Mouse (Mus musculus) neural tube, embryonic 14.5 days (tissue): ENCODE results near the gene Shank3. TPM values are rescaled to one million over a fixed set of nuclear protein-coding genes. Genes with fewer than 3 reads are reported as not detected.
A peak's percentile ranks its signal among the peaks of the same experiment; 100 is the strongest.

Experiments used
- ATAC-seq: fragments of 200-750 bp; cut with Nextera tagmentation; 2 replicates; pipeline ENCODE4 v1.8.0; 2017; ENCODE audit warnings: low read depth, mild to moderate bottlenecking, moderate TSS enrichment, moderate library complexity
- H3K27ac ChIP-seq: fragments of 300-500 bp; sonication (generic); 2 replicates; pipeline ENCODE4 v1.5.1; 2014; ENCODE audit warnings: low read depth, mild to moderate bottlenecking, control low read depth, low read length, moderate library complexity, mixed read lengths
- H3K27me3 ChIP-seq: fragments of 300-500 bp; sonication (generic); 2 replicates; pipeline ENCODE4 v1.6.1; 2014; ENCODE audit warnings: low read length; ENCODE audit not compliant: control insufficient read depth, insufficient read depth
- H3K36me3 ChIP-seq: fragments of 300-500 bp; sonication (generic); 2 replicates; pipeline ENCODE4 v1.6.1; 2014; ENCODE audit warnings: low read length, mixed read lengths; ENCODE audit not compliant: control insufficient read depth, insufficient read depth
- H3K4me1 ChIP-seq: fragments of 300-500 bp; sonication (generic); 2 replicates; pipeline ENCODE4 v1.6.1; 2014; ENCODE audit warnings: low read length; ENCODE audit not compliant: control insufficient read depth, insufficient read depth
- H3K4me2 ChIP-seq: fragments of 300-500 bp; sonication (generic); 2 replicates; pipeline ENCODE4 v1.6.1; 2014; ENCODE audit warnings: mild to moderate bottlenecking, low read depth, low read length, control low read depth
- H3K4me3 ChIP-seq: fragments of 300-500 bp; sonication (generic); 2 replicates; pipeline ENCODE4 v1.5.1; 2014; ENCODE audit warnings: low read depth, low read length, control low read depth, mixed read lengths
- H3K9ac ChIP-seq: fragments of 300-500 bp; sonication (generic); replicated peaks from 2 replicates; pipeline ENCODE4 v1.6.1; 2014; ENCODE audit warnings: low read depth, mild to moderate bottlenecking, control low read depth, low read length, mixed read lengths
- H3K9me3 ChIP-seq: fragments of 300-500 bp; sonication (generic); 2 replicates; pipeline ENCODE4 v1.6.1; 2016; ENCODE audit warnings: low read length; ENCODE audit not compliant: control insufficient read depth
- WGBS: fragments of 180-500 bp; shearing (Covaris S2); extraction: QIAGEN DNeasy Blood & Tissue Kit; methylation state at CpG from one replicate; pipeline ENCODE4 v1.1.7; 2014; 5-methylcytosine and 5-hydroxymethylcytosine counted together
- polyA plus RNA-seq: library from polyadenylated mRNA; unstranded; fragments of >200 nt; fragmentation: Nextera tagmentation; extraction: Ambion mirVana; gene quantifications from 2 replicates; pipeline ENCODE4 v1.2.1, GENCODE M21; 2014

Gene Shank3
- polyA plus RNA-seq, 1 experiment from 2014 or later = 10.1 TPM

DNA sequence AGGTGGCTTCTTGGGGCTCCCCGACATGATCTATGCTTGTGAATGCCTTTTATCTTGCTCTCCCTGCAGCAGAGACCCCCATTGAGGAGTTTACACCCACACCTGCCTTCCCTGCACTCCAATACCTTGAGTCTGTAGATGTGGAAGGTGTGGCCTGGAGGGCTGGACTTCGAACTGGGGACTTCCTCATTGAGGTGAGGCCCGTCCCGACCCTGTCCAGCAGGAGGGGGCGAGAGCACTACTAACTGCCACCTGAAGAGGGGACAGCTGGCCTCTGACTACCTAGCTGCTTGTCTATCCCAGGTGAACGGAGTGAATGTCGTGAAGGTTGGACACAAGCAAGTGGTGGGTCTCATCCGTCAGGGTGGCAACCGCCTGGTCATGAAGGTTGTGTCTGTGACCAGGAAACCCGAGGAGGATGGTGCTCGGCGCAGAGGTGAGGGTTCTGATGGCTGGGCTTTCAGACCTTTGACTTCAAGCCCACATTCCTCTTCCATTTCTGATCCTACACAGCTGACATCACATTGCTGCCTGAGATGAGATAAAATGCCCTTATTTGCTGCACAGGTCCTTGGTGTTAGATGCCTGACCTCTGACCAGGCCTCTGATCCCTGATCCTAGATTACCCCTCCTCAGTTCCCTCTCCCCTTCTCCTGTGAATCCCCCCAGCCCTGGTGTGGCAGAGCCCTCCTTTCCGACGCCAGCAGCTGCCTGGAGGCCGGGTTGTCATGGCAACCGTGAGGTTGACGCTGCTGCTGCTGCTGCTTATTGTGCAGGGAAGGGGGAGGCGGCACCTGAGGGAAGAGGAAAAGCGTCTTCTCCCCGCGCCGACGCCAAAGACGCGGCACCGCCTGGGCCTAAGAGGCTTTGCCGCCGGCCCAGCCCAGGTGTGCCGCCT lies 32.9 kb downstream of the Shank3 start:
- no peaks in the 10 kb centered on the region for H3K9me3 ChIP-seq
- peak overlapping the region; percentile 59 for H3K9ac ChIP-seq
- peaks cover 24% of the 10 kb centered on the region for H3K4me1 ChIP-seq
- ATAC-seq = peak; percentile 88
- WGBS = 30% methylated on average over 29 of the region's 29 CpGs
- peak overlapping the region; percentile 42 for H3K4me3 ChIP-seq
- H3K27me3 ChIP-seq = no peaks in the 10 kb centered on the region
- H3K36me3 ChIP-seq = 0 out of 2 replicates have a peak, but pooled peaks cover 2% of the 10 kb centered on the region
- peak overlapping the region; percentile 83 for H3K27ac ChIP-seq
- peak overlapping the region; percentile 81 for H3K4me2 ChIP-seq

DNA sequence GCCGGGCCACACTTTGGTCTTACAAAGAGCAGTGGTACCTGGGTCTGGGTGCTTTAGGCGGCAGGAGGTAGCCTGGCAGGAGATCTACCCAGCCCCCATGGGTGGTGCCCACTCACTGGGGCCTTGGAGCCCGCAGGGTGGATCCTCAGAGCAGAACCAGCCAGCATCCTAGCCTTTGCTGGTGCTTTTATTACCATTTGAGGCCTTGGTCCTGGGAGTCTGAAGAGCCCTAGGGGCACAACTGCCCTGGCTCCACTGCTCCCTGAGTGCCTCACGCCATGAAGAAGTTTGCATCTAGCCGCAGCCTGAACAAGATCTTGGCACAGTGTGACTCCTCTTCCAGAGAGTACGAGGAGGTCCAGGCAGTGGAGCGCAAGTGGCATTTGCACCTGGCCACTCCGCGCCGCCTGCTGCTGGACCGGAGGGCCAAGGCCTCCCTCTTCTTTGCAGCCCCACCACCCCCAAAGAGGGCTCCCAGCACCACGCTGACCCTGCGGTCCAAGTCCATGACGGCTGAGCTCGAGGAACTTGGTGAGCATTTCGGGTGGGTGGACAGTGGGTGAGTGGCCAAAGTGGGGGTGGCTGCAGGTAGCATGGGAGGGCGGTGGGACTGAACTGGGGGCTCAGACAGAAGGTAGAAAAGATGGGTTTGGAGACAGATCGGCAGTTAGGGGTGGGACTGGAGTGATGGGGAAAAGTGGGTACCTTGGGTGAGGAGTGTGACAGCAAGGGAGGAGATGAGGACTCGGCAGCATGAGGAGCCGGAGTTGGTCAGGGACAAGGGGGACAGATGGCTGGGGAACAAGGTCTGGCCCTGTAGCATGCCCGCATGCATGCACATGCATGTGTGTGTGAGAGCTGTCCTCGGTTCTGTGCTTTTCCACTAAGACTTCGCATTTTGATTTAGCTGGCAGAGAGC lies 33.8 kb downstream of the Shank3 start:
- ATAC-seq = peak; percentile 62
- no peaks in the 10 kb centered on the region for H3K36me3 ChIP-seq
- peak overlapping the region; percentile 59 for H3K9ac ChIP-seq
- peak overlapping the region; percentile 83 for H3K27ac ChIP-seq
- peak overlapping the region; percentile 81 for H3K4me2 ChIP-seq
- H3K27me3 ChIP-seq = no peaks in the 10 kb centered on the region
- peak overlapping the region; percentile 42 for H3K4me3 ChIP-seq
- H3K4me1 ChIP-seq = peaks cover 24% of the 10 kb centered on the region
- 67% methylated on average over 23 of the region's 23 CpGs for WGBS
- no peaks in the 10 kb centered on the region for H3K9me3 ChIP-seq

DNA sequence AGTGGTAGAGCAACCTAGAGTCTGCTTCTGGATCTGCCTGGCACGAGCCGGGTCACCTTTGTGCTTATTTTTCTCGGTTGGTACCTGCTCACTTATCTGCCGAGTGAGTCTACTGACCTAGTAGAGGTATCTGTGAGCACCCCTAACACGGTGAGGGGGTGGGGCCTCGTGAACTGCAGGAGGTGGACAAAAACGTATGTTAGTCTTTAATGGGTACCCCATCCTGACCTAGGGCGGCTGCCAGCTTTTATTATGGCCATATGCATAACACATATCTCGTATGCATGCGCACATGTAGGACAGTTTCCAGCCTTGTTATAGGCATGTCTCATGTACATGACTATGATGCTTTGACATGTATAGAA lies 34.4 kb downstream of the Shank3 start:
- 87% methylated on average over 10 of the region's 10 CpGs for WGBS
- no peaks in the 10 kb centered on the region for H3K9me3 ChIP-seq
- H3K36me3 ChIP-seq = no peaks in the 10 kb centered on the region
- H3K4me2 ChIP-seq = peak overlapping the region; percentile 81
- H3K4me3 ChIP-seq = peak overlapping the region; percentile 42
- H3K27me3 ChIP-seq = no peaks in the 10 kb centered on the region
- H3K27ac ChIP-seq = no peak overlapping the region
- peaks cover 24% of the 10 kb centered on the region for H3K4me1 ChIP-seq
- no peak for ATAC-seq
- H3K9ac ChIP-seq = 0 out of 2 replicates have a peak overlapping the region, but pooled peaks have one; percentile 29

DNA sequence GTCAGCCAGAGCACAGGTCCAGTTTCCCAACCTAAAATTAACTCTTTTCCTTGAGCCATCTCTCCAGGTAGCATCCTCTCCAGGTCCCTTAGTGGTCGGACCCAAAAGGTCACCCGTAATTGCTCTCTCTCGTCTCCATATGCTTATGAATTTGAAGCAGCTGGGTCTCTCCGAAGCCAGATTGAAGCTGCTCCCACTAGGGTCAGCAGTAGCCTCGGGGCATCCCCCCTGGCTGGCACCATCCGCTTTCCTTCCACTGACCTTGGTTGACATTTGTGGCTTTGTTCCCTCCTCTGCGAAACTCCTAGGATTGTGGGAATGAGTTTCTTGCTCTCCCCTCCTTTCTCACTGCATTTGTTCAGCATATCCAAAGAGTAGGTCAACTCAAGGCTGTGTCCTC lies 44.7 kb downstream of the Shank3 start:
- H3K27ac ChIP-seq = no peak overlapping the region
- peaks cover 13% of the 10 kb centered on the region; the same call in 1 of the 2 replicates for H3K4me1 ChIP-seq
- ATAC-seq = no peak
- no peak overlapping the region for H3K4me3 ChIP-seq
- peaks cover 15% of the 10 kb centered on the region; the same call in 1 of the 2 replicates for H3K36me3 ChIP-seq
- H3K9ac ChIP-seq = no peak overlapping the region
- H3K27me3 ChIP-seq = no peaks in the 10 kb centered on the region
- 87% methylated on average over 7 of the region's 7 CpGs for WGBS
- no peak overlapping the region for H3K4me2 ChIP-seq
- no peaks in the 10 kb centered on the region for H3K9me3 ChIP-seq

DNA sequence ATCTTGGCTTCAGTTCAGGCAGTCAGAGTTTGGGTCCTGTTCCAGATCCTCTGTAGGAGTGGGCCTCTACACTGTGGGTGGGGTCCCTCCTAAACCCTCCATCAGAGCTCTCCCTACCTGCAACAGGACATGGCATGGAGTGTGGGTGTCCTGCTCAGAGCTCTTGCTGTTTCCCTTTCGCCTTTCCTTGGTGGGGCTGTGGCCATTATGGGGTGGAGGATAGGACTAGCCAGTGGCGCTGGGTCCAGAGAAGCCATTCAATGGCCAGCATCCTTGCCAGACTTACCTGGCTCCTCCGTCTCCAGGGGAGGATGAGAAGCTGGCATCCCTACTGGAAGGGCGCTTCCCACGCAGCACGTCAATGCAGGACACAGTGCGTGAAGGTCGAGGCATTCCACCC lies 47.9 kb downstream of the Shank3 start:
- H3K36me3 ChIP-seq = peaks cover 15% of the 10 kb centered on the region; the same call in 1 of the 2 replicates

DNA sequence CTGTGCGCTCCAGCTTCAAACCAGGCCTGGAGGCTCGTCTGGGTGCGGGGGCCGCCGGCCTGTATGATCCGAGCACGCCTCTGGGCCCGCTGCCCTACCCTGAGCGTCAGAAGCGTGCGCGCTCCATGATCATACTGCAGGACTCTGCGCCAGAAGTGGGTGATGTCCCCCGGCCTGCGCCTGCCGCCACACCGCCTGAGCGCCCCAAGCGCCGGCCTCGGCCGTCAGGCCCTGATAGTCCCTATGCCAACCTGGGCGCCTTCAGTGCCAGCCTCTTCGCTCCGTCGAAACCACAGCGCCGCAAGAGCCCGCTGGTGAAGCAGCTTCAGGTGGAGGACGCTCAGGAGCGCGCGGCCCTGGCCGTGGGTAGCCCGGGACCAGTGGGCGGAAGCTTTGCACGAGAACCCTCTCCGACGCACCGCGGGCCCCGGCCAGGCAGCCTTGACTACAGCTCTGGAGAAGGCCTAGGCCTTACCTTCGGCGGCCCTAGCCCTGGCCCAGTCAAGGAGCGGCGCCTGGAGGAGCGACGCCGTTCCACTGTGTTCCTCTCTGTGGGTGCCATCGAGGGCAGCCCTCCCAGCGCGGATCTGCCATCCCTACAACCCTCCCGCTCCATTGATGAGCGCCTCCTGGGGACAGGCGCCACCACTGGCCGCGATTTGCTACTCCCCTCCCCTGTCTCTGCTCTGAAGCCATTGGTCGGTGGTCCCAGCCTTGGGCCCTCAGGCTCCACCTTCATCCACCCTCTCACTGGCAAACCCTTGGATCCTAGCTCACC lies 48.6 kb downstream of the Shank3 start:
- peak overlapping the region; percentile 18; the same call in 1 of the 2 replicates for H3K9ac ChIP-seq
- peak overlapping the region; percentile 22 for H3K4me3 ChIP-seq
- H3K36me3 ChIP-seq = peaks cover 19% of the 10 kb centered on the region
- H3K4me2 ChIP-seq = peak overlapping the region; percentile 34
- no peak overlapping the region for H3K27ac ChIP-seq
- H3K4me1 ChIP-seq = peaks cover 13% of the 10 kb centered on the region; the same call in 1 of the 2 replicates
- WGBS = 13% methylated on average over 58 of the region's 58 CpGs
- ATAC-seq = peak; percentile 72
- no peaks in the 10 kb centered on the region for H3K27me3 ChIP-seq
- H3K9me3 ChIP-seq = no peaks in the 10 kb centered on the region

More for the DNA sequence above, 47.9 kb downstream of the Shank3 start:
- no peaks in the 10 kb centered on the region for H3K27me3 ChIP-seq
- 51% methylated on average over 8 of the region's 8 CpGs for WGBS
- H3K9ac ChIP-seq = no peak overlapping the region
- no peak overlapping the region for H3K4me3 ChIP-seq
- H3K27ac ChIP-seq = no peak overlapping the region
- H3K4me1 ChIP-seq = peaks cover 13% of the 10 kb centered on the region; the same call in 1 of the 2 replicates
- ATAC-seq = peak; percentile 3; the same call in 1 of the 2 replicates
- H3K9me3 ChIP-seq = no peaks in the 10 kb centered on the region
- no peak overlapping the region for H3K4me2 ChIP-seq

DNA sequence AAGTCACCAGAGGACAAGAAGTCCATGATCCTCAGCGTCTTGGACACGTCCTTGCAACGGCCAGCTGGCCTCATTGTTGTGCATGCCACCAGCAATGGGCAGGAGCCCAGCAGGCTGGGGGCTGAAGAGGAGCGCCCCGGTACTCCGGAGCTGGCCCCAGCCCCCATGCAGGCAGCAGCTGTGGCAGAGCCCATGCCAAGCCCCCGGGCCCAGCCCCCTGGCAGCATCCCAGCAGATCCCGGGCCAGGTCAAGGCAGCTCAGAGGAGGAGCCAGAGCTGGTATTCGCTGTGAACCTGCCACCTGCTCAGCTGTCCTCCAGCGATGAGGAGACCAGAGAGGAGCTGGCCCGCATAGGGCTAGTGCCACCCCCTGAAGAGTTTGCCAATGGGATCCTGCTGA lies 49.4 kb downstream of the Shank3 start:
- Histone ChIP-seq H3K4me3 (no peak overlapping the region), H3K4me1 (peaks cover 13% of the 10 kb centered on the region; the same call in 1 of the 2 replicates), H3K27me3 (no peaks in the 10 kb centered on the region), H3K4me2 (peak overlapping the region; percentile 34; the same call in 1 of the 2 replicates), H3K27ac (no peak overlapping the region), H3K9me3 (no peaks in the 10 kb centered on the region), H3K9ac (no peak overlapping the region), H3K36me3 (peaks cover 18% of the 10 kb centered on the region)
- 24% methylated on average over 11 of the region's 11 CpGs for WGBS
- ATAC-seq = peak; percentile 75

DNA sequence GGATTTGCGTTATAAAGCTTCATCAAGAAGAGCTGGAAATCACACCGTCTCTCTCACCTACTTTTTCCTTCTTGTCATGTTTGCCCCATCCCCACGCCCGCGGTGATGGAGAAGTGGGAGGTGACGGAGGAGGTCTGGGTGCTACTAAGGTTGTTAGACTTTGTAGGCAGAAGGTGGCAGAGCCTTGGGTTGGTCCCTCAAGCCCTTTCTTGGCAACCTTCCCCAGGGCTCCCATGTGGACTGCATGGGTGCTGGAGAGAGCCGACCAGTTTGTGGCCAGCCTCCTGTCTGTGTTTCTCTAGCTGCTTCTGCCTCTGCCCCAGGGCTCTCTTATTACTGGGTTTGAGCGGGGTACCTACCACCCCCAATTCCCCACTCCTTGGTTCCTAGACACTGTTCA lies 51.1 kb downstream of the Shank3 start:
- Histone ChIP-seq H3K4me2 (no peak overlapping the region), H3K27ac (no peak overlapping the region), H3K4me3 (no peak overlapping the region), H3K9me3 (no peaks in the 10 kb centered on the region), H3K27me3 (peaks cover 4% of the 10 kb centered on the region), H3K36me3 (peaks cover 15% of the 10 kb centered on the region), H3K9ac (no peak overlapping the region), H3K4me1 (peaks cover 13% of the 10 kb centered on the region; the same call in 1 of the 2 replicates)
- ATAC-seq = no peak
- WGBS = 97% methylated on average over 8 of the region's 8 CpGs
